Mouse (Mus musculus) adipocyte (in vitro differentiated cells): ENCODE data around the gene Slc6a2.

Source experiments
- DNase-seq: peaks from one replicate; pipeline ENCODE4 v3.0.0-alpha.2; 2016; ENCODE audit warnings: low spot score

Gene Slc6a2

DNA sequence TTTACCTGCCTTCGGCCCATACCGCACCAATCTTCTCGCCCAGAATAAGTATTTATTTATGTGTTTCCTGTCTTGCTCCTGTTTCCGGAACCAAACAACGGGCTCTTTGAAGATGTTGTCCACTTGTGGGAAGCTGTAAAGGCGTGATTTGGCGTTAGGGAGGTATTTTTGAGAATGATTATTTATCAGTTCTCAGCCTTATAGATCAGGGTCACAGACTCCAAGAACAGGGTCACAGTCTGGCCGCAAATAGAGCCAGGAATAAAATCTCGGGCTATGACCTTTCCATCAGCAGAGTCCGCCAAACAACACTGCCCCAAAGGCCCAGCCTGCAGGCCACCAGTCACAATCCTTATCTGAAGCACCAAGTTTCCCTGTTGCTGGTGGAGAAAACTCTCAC is at the start of gene Slc6a2:
Gene Slc6a2 (plus strand): TSS at position 301 of the 400 bp plus-strand sequence.
- DNase-seq, result no peak

DNA sequence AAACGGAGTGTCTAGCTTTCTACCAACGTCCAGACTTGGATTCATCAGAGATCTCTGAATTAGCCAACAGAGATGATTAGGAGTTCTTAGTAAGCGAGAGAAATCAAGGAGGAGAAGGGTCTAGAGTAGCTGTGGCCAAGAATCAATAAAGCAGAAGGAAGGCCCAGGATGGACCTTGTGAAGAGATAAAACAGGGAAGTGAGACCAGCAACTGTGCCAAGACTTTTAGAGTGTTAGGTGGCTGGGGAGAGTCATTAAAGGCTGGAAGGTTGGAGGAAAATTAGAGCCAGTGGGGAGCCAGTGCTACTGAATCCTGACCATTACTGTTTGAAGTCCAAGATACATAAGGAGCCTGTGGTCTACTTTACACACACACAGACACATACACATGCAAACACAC is 48.4 kb upstream of the Slc6a2 start:
- no peak for DNase-seq

DNA sequence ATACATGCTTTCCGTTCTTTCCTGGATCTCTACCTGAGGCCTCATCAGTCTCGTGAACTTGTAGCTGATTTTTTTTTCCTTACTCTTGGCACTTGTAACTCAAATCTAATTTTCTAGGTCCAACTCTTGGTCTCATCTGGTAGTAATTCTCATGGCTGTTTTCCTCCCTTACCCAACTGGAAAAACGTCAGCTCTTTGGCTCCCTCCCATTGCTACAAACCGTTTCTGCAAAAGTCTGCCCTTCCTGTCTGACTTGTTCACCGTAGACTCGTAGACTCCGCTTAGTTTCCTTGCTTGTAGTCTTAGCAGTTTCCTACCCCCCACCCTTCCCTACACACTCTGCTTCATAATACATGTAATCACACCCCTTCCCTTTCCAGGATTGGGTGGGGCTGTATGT is 46.5 kb upstream of the Slc6a2 start:
- DNase-seq, result peak; percentile 9

DNA sequence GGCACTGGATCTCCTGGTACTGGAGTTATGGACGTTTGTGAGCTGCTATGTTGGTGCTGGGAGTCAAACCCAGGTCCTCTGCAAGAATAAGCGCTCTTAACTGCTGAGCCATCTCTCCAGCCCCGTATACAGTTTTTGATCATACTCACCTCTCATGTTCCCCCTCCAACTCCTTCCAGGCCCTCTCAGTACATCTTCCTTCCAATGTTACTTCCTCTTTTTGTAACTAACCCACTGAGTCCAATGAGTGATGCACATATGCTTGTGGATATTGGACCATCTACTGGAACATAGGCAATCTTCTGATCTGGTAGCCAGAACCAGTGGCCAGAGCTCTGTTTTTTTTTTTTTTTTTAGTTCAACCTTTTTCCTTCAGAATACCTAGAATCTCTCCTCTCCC is 43.8 kb upstream of the Slc6a2 start:
- no peak for DNase-seq

DNA sequence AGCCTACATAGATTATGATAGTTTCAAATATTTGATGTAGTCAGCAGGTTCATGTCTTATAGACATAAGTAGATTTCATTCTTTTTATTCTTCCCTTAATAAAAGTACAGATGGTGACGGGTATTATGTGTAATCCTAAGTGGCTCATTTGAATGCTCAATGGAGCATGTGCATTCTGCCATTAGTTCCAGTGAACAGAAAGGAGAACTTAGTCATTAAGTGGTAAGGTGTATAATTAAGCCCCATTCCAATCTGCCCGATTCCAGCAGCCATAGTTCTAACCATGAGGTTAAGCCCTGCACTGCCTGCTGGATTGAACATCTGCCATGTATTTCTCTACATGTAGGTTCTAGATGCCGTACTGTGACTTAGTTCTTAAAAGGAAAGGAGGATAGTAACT is 38.1 kb upstream of the Slc6a2 start:
- DNase-seq, result no peak

DNA sequence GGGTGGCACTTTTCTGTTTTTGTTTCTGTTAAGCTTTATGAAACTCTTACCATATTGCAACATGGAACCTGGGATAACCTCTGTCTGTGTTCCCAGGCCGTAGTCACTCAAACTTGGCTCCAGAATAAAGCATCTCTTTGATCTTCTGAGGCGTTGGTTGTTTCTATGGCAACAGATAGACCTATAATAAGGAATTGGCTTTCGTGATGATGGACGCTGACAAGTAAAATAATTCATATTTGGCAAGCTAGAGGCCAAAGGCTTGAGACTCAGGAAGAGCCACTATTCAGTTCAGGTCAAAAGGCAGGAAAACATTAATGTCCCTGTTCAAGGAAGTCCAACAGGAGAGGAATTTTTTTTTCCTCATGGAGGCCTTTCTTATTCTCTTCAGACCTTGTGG is 30.9 kb upstream of the Slc6a2 start:
- peak; percentile 16 for DNase-seq

DNA sequence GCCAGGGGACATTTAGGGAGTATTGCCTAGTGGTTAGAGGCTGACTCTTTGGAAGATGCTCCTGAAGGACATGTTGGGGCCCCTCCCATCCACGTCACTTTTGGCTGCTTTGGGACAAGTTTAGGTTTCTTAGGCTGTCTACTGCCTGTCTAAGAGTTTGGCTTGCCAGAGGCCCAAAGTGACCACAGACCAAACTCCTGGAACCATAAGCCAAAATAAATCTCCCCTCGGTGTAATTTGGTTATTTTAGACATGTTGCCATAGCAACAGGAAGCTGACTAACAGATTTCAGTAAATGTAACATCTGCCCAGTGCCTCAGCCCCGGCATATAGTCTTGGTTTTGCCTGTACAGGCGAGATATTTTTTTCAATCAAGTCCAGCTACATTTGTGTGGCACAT is 21.8 kb upstream of the Slc6a2 start:
- DNase-seq, result no peak

DNA sequence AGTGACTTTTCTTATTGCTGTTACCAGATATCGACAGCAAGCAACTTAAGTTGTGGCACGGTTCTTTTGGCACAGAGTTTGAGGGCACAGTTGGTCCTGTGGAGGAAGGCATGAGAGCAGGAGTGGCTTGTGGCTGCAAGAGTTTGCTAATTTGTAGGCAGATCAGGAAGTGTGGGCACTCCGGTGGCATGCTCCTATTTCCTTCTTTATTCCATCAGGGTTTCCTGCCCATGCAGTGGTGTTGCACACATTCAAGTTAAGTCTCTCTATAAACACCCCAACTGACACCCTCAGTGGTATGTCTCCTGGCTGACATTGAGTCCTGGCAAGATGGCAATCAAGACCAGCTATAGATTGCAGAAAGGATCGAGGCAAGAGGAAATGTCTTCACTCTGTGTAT is 10.8 kb upstream of the Slc6a2 start:
- no peak for DNase-seq

DNA sequence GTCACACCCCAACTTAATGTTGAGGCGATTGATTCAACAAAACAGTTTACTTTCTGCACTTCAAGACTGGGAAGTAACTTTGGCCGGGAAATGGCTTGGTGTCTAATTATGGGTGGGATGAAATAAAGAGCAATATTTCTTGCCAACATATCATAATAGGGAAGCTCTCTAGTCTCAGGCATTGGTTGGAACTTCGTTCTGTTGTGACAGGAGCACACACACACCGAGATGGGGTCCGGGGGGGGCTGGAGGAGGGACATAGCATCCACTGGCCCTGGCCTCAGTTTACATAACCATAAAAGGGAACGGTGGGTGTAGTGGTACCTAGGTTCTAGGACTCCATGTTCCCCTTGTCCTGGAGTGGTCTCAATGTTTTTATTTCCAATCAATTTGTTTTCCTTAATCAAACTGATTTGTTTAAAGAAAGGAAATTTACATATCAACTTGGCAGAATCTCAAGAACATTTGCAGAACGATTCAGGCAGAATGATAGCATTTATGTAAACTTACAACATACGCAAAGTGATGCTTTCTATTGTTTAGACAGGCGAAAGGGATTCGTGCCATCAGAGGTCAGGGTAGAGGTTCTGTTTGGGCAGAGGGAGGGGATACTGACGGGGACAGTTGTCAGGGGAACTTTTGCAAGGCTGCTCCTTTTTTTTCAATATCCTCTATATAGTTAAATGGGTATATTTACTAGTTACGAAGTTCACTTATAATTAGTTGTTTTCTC is 9.1 kb upstream of the Slc6a2 start:
- DNase-seq, result no peak

DNA sequence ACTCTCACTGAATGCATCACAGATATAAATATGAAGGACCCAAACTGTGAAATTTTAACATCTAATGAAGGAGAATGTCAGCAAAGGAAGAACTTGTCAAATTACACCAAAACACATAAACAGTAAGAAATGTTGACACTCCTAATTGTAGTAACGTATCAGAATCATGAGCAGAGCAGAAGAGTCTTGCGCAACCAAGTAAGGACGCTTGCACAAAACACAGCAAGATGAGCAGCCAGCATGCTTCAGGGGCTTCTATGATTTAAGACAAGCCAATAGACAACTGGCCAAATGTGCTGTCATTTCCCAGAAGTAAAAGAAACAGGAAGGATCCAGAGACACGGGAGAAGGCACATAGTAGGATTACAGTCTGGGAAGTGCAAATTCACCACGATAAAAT is 5.8 kb upstream of the Slc6a2 start:
- no peak for DNase-seq

DNA sequence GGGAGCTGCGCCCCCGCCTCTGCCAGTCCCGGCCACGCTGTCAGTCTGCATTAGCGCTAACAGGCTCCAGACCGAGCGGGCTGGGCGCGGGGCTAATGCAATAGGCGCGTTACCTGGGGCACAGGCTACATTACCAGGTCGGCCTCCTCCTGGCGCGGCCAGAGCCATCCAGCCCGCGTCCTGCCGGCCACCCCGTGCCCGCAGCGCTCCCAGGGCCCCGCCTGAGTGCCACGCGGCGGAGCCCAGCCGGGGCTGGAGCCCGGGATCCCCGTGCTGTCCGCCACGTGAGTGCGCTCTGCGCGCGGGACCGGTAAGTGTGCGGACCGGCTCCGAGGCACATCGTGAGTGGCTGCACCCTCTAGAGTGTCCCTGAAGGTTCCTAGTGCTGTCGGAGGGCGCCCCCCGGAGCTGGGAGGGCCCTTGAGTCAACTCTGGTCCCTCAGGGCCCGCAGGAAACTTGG is 602 bp downstream of the Slc6a2 start:
- no peak for DNase-seq

DNA sequence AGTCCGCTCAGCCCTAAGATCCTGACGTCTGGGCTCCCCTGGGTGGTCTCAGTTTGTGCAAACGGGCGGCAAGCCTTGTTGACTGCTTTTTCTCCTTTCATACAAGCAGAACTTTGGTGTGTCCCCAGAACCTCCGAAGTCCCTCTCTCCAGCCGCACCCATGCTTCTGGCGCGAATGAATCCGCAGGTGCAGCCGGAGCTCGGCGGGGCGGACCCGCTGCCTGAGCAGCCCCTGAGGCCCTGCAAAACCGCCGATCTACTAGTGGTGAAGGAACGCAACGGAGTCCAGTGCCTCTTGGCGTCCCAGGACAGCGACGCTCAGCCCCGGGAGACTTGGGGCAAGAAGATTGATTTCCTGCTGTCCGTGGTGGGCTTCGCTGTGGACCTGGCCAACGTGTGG is 1.2 kb downstream of the Slc6a2 start:
- no peak for DNase-seq

DNA sequence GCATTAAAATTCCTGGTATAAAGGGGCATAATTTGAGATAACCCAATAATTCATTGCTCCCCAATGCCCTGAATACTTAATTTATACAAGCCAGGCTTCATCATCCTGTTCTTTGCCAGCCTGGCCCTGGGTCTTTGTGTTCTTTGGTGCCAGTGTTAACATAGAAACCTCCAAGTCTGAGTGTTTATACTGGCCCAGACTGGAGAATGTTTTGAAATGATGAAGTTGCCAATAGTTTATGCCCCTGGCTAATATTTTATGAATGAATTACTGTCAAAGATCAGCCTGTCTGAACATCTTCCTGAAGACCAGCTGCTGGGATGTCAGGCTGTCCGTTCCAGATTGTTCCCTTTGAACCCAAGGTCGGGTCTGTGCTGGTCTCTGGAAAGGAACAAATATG is 4.7 kb downstream of the Slc6a2 start:
- peak; percentile 59 for DNase-seq

DNA sequence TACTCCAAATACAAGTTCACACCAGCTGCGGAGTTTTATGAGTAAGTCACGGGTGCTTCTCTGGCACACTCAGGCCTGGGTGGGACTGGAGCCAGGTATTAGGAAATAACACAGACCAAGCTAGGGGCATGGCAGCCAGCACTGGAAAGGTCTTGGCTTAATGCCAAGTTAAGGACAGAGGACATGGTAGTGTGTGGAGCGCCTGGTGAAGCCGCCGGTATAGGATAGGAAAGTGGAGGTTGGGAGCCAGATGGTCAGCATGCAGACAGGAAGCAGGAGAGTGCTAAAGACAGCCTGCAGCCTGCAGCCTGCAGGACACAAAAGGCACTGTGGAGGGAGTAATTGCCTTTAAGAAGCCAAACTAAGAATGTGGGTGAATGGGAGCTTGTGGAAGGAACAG is 13.1 kb downstream of the Slc6a2 start:
- DNase-seq, result peak; percentile 86

DNA sequence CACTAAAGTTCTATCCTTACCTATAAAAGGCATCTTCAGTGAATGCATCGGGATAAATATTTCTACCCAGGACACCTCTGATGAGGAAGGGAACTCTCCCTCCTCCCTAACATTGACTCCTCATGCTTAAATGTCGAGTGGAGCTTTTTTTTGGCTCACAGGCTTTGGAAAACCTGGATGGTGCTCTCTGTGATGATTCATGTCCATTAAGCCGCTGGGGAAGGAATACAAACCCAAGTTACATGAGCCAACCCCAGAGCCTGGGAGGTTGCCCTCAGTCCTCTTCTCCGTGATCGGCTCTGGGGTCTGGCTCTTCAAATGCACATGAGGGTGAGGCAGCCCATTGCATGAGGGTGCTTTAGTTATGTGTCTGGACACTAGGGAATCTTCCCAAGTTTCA is 16.8 kb downstream of the Slc6a2 start:
- no peak for DNase-seq

DNA sequence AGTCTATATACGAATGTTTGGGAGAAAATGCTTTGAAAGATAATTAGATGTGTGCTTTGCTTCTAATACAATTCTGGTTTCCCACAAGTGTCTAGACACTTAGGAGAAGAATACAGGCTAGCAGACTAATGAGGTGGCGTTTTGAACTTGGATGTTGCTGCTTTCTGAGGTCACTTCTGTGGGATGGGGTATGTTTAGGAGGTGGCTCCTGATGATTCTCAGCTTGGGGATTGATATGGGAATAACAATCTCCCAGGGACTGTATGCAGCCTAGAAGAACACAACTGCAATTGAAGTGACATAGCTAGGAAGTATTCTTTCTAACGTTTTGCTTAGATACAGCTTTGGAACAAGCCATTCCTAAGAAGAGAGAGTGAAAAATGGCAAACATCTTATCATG is 22.6 kb downstream of the Slc6a2 start:
- DNase-seq, result no peak

DNA sequence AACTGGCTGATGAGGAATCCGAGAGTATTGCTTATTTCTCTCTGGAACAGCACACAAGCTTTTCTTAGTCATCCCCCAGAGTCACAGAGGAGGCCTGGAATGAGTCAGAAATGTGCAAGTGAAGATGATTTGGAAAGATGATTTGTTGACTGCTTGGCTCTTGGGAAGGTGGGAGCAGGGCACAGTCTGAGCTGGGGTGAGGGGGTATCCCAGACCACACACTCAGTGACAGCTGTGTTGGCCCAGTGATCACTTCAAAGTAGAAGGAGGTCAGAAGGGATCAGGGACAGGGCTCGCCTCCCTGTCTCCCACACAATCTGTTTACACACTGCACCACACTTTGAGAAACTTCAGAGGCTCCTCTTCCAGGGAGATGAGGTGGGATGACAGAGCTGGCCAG is 24.5 kb downstream of the Slc6a2 start:
- peak; percentile 13 for DNase-seq

DNA sequence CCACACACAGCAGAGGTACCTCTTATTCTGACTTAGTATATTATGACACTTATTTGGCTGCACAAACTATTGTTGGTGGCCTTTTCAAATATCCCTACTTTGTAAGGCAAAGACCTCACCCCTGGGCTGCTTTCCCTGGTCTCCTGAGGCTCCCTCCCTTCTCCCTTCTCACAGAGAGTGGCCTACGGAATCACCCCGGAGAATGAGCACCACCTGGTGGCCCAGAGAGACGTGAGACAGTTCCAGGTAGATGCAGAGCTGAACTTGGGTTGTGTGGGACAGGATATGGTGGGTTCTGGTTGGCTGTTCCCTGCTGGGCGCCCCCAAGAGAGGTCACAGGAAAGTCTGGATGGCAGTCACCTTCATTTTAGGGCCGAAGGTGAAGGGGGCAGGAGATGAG is 37.0 kb downstream of the Slc6a2 start:
- DNase-seq, result peak; percentile 63

DNA sequence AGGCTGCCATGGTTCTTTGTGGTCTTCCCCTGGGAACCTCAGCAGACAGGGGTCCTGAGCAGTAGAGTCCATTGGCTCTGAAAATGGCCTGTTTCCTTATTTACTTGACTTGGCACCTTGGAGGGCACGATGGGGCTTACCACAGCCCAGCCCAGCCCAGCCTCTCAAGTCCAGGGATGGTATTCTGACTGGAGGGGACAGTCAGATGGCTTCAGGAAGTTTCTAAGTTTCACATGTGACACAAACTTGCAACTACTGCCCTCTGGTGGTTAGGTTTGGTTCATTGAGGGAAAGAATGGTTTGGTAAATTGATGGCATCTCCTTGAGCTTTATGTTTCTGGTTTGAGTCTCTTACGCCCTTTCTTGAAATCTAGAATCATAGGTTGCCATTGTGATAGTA is 38.7 kb downstream of the Slc6a2 start:
- DNase-seq, result peak; percentile 81

DNA sequence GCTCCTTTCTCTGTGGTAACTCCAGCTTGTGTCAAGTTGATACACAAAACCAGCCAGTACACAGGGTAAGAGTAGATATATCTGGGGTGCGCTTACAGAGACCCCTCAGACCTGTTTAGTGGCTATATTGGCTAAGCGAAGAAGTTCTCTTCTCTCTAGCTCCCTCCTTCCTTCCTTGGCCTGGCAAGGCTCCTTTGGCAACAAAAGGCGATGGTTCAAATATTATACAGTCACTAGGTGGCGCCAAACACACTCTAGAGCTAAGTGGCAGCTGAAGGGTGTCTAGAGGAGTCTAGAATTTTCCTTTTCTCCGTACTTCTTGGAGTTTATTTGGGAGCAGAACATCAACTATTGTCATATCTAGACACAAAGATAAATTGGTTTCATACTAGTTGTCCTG is 50.4 kb downstream of the Slc6a2 start:
- DNase-seq, result peak; percentile 79

DNA sequence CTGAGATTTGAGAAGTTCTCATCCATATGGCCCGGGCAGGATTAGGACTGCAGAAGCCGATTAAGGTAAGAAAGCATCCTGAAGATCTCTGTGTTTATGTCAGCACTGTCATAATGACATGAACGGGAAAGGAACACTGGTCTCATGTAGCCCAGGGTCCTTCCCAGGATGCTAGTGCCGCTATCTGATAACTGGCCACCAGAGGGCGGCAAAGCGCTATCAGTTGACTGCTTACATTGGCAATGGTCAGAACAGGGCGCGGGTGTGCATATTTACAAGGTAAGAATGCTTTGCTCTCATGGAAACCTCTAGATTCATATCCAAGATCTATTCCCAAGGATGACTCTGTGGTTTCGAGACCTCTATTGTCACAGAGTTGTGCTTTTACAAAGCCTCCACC is 51.6 kb downstream of the Slc6a2 start:
- peak; percentile 70 for DNase-seq

DNA sequence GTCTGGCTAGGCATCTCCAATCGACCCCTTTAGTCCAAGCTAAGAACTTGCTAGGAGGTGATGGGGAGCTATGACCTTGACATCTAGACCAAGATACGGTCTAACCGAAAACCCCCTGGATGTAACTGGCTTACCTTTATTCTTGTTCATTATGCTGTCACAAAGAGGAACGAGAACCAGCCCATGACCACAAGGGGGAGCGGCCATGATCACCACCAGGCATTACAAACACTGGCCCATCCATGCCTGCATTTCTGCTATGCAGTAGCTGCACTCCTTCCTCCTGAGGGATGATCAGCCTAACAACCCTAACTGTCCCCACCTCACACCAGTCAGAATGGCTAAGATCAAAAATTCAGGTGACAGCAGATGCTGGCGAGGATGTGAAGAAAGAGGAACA is 52.3 kb downstream of the Slc6a2 start:
- no peak for DNase-seq

DNA sequence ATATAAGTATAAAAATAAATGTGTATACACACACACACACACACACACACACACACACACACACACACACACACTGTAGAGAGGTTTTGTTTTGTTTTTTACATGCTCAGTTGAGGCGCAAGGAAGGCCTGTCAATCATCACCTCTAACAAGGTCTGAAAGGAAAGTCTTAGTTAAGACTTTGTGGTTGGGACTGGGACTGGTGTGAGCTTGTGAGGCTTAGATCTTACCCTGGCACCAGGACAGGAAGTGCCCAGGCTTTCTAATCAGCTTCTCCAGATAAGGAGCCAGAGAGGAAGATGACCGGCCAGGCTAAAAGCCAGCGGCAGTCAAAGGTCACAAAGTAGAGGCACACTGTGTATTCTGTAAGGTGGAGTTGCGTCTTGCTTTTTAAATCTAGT is 54.4 kb downstream of the Slc6a2 start:
- DNase-seq, result no peak

DNA sequence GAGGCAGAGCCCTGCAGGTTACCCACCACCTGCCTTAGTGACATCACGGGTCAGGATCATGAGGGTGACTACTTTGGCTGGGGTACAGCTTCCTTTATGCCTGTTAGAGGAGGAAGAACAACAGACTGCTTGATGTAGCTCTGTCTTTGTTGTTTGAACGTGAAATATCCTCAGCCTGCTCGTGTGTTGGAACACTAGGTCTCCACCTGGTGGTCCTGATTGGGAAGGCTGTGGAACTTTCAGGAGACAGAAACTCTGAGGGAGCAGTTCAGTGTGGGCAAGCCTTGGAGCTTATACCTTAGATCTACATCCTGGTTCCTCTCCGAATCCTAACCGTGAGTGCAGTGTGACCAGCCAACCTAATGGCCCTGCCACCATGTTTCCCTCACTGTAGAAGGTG is 61.9 kb downstream of the Slc6a2 start:
- DNase-seq, result no peak

DNA sequence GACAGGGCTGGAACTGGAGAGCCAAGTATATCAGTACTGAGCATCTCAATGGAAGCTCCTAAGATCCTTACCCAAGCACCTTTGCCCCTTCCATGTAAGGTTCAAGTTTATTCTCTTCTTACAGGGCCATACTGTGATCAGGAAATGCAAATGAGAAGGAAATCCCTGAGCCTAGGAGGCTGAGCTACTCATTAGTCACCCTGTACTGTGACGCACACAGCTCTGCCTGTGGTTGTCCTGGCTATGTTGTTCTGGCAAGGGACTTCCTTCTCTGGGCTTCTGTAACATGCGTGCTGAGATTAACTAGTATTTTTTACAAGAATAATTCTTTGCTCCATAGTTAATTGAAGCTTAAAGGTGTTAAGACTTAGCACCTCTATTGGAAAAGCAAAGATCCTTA is 70.8 kb downstream of the Slc6a2 start:
- no peak for DNase-seq
